Mouse (Mus musculus) ovary, postnatal 14 days (tissue): ENCODE results near the gene Casp8ap2.

ENCODE experiments used
- DNase-seq: peaks from one replicate; pipeline ENCODE4 v3.0.0; 2022; ENCODE audit warnings: low spot score

The Casp8ap2 gene

DNA sequence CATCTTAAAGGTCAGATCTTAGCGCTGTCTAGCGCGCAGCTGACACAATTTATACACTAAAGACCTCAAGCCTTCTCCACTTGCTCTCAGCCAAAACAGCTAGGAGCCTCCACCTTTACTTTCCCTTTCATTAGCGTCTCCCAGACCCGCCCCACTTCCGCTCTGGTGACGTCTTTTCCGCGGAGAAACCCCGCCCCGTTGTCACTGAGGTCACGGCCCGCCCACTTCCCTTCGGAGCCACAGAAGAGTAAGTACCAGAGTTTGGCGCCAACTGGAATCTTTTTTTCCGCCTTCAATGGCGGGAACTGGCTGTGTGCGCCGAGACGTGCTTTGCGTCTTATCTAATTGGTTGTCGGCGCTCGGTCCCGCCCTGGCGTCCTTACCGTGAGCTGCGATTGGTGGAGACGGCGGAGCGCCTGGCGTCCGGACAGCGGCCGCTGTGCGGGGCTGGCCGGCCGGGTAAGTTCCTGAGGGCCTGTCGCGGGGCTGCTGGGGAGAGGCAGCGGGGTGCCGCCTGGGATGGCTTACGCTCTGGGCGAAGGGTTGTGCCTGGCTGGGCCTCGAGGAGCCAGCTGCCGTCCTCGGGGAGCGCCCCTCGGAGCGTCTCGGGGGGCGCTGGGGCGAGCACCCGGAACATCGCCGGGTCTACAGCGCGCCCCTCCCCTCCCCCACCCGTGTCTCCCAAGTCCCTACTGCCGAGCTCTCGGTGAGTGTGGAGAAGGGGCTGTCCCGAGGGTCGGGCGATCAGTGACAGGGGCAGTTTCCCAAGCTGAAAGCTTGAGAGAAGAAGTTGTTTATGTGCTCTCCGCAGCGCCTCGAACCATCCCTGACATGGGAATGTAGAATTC lies at the start of gene Casp8ap2:
Gene Casp8ap2, plus strand, starts transcription at position 418 of the 848 bp plus-strand sequence.
- DNase-seq, result peak; percentile 98

GRCm38 (mm10) chr4:32569054-32569453 lies 46.2 kb upstream of the Casp8ap2 start:
- DNase-seq, result no peak

GRCm38 (mm10) chr4:32569995-32570938 lies 45.0 kb upstream of the Casp8ap2 start:
- no peak for DNase-seq

- DNase-seq, result no peak
Observed at GRCm38 (mm10) chr4:32570939-32571317, 44.3 kb upstream of the Casp8ap2 start.

- no peak for DNase-seq
Observed at GRCm38 (mm10) chr4:32571441-32571840, 43.8 kb upstream of the Casp8ap2 start.

GRCm38 (mm10) chr4:32572118-32572517 lies 43.1 kb upstream of the Casp8ap2 start:
- DNase-seq, result peak; percentile 38

DNA sequence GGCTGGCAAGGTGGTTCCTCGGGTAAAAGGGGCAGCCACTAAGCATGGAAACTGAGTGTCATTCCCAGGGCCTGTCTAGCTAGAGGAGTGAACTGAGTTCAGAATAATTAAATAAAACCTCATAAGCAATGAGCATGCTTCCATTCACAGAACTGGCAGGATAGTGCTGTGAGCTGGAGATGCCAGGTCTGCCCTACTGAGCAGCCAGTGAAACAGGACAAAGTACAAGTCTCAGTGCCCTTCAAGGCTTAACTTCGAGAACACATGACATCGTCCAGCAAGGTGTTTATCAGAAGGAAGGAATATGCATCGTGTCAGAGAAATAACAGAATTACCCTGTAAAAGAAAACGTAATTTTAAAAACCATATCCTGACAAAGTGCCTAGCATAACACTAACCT lies 41.7 kb upstream of the Casp8ap2 start:
- DNase-seq, result no peak

DNA sequence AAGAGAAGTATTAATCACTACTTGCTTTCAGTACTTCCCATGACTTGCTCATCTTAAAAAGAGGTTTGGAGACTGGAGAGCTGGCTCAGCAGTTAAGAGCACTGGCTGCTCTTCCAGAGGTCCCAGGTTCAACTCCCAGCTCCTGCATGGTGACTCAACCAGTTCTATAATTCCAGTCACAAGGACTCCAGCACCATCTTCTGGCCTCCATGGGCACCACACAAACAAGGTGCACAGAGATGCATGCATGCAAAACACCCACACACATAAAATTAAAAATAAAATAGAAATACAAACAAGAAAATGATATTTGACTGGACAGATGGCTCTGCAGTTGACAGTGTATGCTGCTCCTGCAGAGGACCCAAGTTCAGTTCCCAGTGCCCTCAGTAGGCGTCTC lies 40.6 kb upstream of the Casp8ap2 start:
- no peak for DNase-seq

DNA sequence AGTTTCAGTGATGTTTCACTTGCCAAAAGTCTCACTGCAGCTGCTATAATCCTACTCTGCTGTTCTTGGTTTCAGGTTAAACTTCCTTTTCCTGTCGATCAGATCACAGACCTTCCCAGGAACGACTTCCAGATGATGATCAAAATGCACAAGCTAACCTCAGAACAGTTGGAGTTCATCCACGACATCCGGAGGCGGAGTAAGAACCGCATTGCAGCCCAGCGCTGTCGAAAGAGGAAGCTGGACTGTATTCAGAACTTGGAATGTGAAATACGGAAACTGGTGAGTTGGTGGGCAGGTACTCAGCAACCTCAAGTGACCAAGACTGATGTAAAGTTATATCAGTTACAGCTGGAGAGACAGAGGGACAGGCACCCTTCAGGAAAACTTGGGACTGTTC lies 40.1 kb upstream of the Casp8ap2 start:
- no peak for DNase-seq

DNA sequence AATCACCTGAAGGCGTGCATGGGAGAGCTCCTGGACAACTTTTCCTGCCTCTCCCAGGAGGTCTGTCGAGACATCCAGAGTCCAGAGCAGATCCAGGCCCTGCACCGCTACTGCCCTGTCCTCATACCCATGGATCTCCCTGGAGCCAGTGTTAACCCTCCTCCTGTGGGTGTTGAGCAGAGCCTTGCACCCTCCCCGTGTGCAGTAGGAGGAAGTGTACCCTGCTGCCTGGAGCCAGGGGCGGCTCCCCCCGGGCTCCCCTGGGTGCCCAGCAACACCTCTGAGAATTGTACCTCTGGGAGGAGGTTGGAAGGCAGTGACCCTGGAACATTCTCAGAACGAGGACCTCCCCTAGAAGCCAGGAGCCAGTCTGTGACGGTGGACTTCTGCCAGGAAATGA lies 35.4 kb upstream of the Casp8ap2 start:
- DNase-seq, result no peak

- DNase-seq, result no peak
Observed at GRCm38 (mm10) chr4:32584181-32584580, 31.1 kb upstream of the Casp8ap2 start.

DNA sequence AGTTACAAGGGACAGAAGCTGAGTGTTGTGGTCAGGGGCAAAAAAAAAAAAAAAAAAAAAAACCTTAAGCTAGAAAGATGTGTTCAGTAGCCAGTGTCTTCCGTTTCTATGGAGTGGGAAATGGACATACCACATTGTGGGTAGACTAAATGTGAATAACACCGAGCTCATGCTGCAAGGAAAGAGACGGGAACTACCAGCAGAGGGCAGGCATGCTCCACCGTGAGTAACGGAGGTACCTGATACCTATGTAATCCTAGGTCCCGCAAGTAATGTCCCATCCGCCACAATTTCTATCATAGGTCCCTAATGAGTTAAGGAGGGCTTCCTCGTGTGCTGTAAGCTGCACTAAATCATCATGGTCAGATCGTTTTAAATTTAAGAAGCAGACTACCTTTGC lies 28.7 kb upstream of the Casp8ap2 start:
- DNase-seq, result peak; percentile 21

DNA sequence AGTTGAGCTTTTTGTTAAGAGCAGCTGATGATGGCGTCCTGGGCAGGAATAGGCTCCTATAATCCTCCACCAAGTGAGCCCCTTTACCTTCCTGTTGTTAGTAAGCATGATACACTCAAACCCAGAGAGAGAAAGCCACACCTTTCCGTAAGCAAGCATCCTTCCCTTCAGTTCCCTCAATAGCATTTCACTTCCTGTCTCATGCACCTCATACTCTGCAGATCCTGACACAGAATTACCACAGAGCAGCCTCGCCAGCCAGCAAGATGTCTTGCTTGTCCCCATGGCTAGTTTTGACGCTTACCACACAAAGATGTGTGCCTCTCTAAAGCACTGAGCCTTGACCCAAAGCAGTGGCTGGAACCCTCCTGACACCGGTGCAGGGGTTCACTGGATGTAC lies 27.7 kb upstream of the Casp8ap2 start:
- DNase-seq, result no peak

DNA sequence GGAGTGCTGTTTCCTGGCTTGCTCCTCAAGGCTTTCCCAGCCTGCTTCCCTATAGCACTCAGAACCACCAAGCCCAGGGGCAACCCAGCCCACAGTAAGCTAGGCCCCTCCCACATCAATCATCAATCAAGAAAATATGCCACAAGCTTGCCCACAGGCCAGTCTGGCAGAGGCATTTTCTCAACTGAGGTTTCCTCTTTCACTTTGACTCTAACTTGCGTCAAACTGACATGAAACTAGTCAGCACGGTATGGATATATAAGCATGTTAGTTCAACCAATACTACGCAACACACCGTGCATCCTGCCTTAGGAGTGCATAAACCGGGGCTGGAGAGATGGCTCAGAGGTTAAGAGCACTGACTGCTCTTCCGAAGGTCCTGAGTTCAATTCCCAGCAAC lies 27.0 kb upstream of the Casp8ap2 start:
- no peak for DNase-seq

DNA sequence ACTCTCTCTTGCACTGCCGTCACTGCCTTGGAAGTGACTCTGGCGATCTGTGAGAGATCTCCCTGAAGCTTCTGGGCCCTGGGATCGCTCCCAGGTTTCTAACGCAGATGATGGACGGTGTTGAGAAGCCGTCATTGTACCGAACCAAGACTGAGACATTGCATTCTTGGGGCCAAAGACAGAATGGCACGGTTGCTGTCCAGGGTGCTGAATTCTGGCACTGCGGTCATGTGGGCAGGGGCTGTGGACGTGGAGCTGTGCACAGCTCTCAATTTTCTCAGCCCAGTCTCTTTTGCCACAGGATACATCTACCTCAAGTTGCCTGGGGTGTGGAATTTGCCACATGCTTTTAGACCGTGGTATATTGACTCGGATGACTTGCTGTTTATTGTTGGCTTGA lies 14.1 kb upstream of the Casp8ap2 start:
- DNase-seq, result peak; percentile 50

DNA sequence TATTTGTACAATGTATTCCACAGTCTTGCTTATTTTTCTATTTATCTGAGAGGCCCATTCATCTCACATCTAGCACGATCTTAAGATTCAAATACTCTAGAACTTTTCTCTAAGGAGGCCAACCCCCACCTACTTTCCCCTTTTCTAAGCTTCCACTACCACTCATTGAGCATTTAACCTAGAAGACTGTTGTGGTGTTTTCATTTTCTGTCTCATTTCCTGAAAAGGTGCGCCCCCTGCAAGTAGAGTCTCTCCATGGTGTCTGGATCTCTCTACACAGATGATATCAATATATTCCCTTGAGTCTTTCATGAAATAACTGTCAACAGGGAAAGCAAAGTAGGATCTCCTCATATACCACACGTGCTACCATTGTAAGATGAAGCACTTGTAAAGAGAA lies 12.6 kb upstream of the Casp8ap2 start, which contains the start of gene Gja10:
Gene Gja10, minus strand, starts transcription at position 101 of the 400 bp plus-strand sequence.
- DNase-seq, result no peak

GRCm38 (mm10) chr4:32621637-32622036 lies 6.4 kb downstream of the Casp8ap2 start:
- DNase-seq, result no peak

GRCm38 (mm10) chr4:32651669-32652068 lies 36.4 kb downstream of the Casp8ap2 start:
- no peak for DNase-seq

- no peak for DNase-seq
Observed at GRCm38 (mm10) chr4:32656146-32656904, 41.1 kb downstream of the Casp8ap2 start.

DNA sequence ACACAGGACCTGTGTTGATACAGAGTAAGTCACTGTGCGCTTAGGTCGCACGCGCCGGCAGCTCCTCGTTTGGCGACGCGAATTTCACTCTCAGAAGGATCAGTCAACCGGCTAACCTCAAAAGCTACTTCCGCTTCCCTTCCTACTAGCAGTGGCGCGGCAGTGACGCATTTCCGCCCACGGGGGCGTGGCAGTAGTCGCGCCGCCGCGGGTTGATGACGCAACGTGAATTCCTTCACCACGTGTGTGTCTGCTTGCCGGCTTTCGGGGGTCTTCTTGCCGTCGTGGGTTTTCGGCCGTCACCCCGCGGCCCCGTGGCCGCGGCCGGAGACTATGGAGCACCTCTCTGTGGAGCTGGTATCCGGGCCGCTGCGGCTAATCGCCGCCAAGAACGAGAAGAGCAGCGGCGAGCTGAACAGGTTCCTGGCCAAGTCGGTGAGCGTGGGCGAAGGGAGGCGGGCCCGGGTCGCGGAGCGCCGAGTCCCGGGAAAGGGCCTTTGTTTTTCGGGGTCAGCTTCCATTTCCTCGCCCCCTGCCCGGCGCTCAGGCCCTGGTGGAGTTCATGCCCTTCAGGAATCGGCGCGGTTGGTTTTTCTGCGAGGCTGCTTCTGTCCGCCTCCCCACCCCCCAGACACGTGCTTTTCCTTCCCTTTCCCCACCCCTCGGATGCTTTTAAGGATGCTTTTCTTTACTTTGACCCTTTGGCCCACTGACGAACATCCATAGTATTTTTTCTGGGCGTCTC lies 41.8 kb downstream of the Casp8ap2 start, which contains the start of gene Mdn1:
Gene Mdn1, plus strand, starts transcription at position 202 of the 745 bp plus-strand sequence.
- peak; percentile 95 for DNase-seq

- no peak for DNase-seq
Observed at GRCm38 (mm10) chr4:32665843-32666242, 50.6 kb downstream of the Casp8ap2 start.
